Mouse (Mus musculus) thymus, postnatal 10 days (tissue): ENCODE results near the gene Stxbp1.

Experiments
- DNase-seq, 2 experiments: peaks; one replicate each; pipeline ENCODE4 v3.0.0; 2021; ENCODE audit warnings: low spot score in 2 of 2

Gene Stxbp1

GRCm38 (mm10) chr2:32756674-32757055 lies 90.4 kb downstream of the Stxbp1 start:
- no peak for DNase-seq

GRCm38 (mm10) chr2:32752181-32752580 lies 94.9 kb downstream of the Stxbp1 start:
- DNase-seq, result no peak

GRCm38 (mm10) chr2:32751665-32752033 lies 95.4 kb downstream of the Stxbp1 start:
- no peak for DNase-seq

DNA sequence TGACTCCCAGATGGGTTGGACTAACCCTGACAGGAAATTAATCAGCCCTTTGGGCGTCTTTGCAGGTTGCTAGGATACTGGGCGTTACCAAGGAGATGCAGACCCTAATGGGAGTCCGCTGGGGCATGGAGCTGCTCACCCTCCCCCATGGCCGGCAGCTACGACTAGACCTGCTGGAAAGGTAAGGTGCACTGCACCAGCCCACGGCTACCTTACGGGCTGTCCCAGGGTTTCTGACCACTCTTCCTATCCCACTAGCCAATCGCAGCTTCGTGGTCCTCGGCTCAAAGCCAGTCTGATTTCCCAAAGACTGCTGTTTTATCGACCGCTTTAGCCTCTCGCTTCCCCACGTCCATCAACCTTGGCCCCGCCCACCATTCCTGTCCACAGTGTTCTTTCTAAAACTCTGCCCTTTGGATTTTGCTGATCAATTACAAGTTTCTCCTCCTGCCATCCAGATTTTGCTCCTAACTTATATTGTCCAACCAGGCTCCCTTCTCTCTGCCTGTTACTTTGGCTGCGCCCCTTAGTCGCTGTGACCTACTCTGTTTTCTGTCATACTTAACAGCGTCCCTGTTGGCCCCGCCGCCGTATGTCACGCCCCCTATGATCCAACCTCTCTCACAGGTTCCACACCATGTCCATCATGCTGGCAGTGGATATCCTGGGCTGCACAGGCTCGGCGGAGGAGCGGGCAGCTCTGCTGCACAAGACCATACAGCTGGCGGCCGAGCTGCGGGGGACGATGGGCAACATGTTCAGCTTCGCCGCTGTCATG lies 96.0 kb downstream of the Stxbp1 start:
- DNase-seq, result no peak

DNA sequence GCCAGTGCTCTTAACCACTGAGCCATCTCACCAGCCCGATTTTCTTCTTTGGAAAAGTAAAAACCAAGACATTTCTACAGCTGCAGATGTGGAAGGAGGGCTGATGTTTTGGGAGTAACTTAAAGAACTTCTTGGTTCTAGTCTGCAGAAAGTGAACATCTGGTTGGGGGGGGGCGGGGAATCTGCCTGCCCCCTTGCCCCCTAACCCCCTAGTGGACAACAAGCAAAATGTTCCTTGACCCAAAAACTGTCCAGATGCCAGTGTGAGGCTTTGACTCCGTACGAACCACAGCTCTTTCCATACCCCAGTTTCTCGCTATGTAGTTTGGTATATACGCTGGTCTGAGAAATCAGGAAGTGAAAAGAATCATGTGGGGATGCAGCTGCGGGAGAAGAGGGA lies 96.8 kb downstream of the Stxbp1 start:
- no peak for DNase-seq

DNA sequence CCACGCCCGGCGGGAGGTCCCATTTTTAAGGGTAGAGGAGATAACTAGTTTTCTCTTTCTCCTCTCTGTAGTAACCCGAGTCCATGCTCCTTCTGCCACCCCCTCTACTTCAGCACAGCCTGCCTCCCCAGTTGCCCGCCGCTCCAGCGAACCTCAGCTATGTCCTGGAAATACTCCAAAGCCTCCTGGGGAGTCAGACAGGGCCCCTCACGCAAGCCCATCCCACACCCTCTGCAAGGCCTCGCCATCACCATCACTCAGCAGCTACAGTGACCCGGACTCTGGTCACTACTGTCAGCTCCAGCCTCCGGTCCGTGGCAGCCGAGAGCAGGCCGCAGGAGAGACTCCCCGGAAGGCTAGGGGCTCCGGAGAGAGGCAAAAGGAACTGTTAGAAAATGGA lies 98.0 kb downstream of the Stxbp1 start:
- DNase-seq, result no peak

GRCm38 (mm10) chr2:32744272-32744982 lies 102.6 kb downstream of the Stxbp1 start:
- no peak for DNase-seq

DNA sequence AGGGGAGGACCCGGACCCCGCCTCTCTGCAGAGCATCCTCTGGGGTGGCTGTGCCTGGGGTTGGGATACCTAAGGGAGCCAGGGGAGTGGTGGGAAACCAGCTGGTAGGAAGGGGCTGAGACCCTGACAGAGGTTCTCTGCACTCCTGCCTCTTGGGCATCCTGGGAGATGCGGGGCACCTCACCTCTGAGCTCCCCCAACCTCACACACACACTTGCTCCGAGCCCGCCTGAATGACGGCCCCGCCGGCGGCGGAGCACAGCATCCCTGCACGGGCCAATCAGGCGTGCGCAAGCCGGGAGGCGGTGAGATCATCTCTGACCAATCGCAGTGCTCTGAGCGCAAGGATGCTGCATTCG lies 104.9 kb downstream of the Stxbp1 start:
- no peak for DNase-seq

GRCm38 (mm10) chr2:32741273-32742172 lies 105.5 kb downstream of the Stxbp1 start:
- DNase-seq, result no peak

- DNase-seq, result no peak
These were observed 106.2 kb downstream of the Stxbp1 start, which contains the start of gene 6330409D20Rik for GRCm38 (mm10) chr2:32740916-32741272. TSS of gene 6330409D20Rik (minus strand) at chr2:32741016.

GRCm38 (mm10) chr2:32739311-32739710 lies 107.7 kb downstream of the Stxbp1 start:
- no peak for DNase-seq
